Mouse (Mus musculus) MEL (cell line): ENCODE data around the gene Ube2g2.

ENCODE experiments used
- CTCF ChIP-seq, 3 experiments: IDR thresholded peaks in 2 of 3; conservative IDR thresholded peaks in 1 of 3; 2 replicates each; pipeline ENCODE4 v1.5.1; 2011 to 2012; ENCODE audit warnings: low read length in 3 of 3, low read depth in 2 of 3, mild to moderate bottlenecking in 2 of 3, improper control_type of control experiment in 1 of 3, inconsistent platforms in 1 of 3, mixed read lengths in 1 of 3, moderate library complexity in 1 of 3; ENCODE audit not compliant: control insufficient read depth in 1 of 3, insufficient read depth in 1 of 3, poor library complexity in 1 of 3, severe bottlenecking in 1 of 3
- JUND ChIP-seq: IDR thresholded peaks from 2 replicates; pipeline ENCODE4 v1.6.1; 2011; ENCODE audit warnings: low read depth, mild to moderate bottlenecking, improper control_type of control experiment, low read length
- POLR2A ChIP-seq, 2 experiments: IDR thresholded peaks; 2 replicates each; pipeline ENCODE4 v1.6.1; 2011 to 2012; ENCODE audit warnings: low read length in 2 of 2, mild to moderate bottlenecking in 2 of 2, control low read depth in 1 of 2, improper control_type of control experiment in 1 of 2, low read depth in 1 of 2, moderate library complexity in 1 of 2; ENCODE audit not compliant: control insufficient read depth in 1 of 2, insufficient read depth in 1 of 2, poor library complexity in 1 of 2
- UBTF ChIP-seq: IDR thresholded peaks from 2 replicates; pipeline ENCODE4 v1.6.1; 2012; ENCODE audit warnings: low read depth, mild to moderate bottlenecking, inconsistent platforms, low read length, improper control_type of control experiment, moderate library complexity, borderline replicate concordance; ENCODE audit not compliant: insufficient read depth

- no peak for TF ChIP-seq POLR2A (IDR thresholded peaks at IDR 0.05; ENCODE audit: control insufficient read depth in 1 of 2, insufficient read depth in 1 of 2, low read depth in 1 of 2, low read length in 2 of 2, poor library complexity in 1 of 2)
- TF ChIP-seq CTCF (IDR thresholded peaks at IDR 0.05 in 2 of 3, conservative IDR thresholded peaks at IDR 0.05 in 1 of 3; ENCODE audit: control insufficient read depth in 1 of 3, insufficient read depth in 1 of 3, low read depth in 2 of 3, low read length in 3 of 3, poor library complexity in 1 of 3, severe bottlenecking in 1 of 3): no peak
- no peak for TF ChIP-seq UBTF
- TF ChIP-seq JUND: no peak
Measured at GRCm38 (mm10) chr10:77645571-77645970, 23.5 kb downstream of the Ube2g2 start.
